Mouse (Mus musculus) heart, adult 2 months (tissue): ENCODE measurements around the gene Prkci. TPM values are rescaled to one million over a fixed set of nuclear protein-coding genes. Genes with fewer than 3 reads are reported as not detected.
A peak's percentile ranks its signal among the peaks of the same experiment; 100 is the strongest.

Experiments
- DNase-seq, 2 experiments: peaks; one replicate each; pipeline ENCODE4 v3.0.0; 2021
- H3K27ac ChIP-seq: fragments of 200-600 bp; 2 replicates; pipeline ENCODE4 v1.8.1; 2022
- H3K27me3 ChIP-seq: fragments of 200-500 bp; 2 replicates; pipeline ENCODE4 v1.6.1; 2012; ENCODE audit warnings: mild to moderate bottlenecking, low read length, inconsistent platforms, mixed read lengths; ENCODE audit not compliant: control insufficient read depth, insufficient read depth
- H3K36me3 ChIP-seq: fragments of 200-500 bp; 2 replicates; pipeline ENCODE4 v1.6.1; 2012; ENCODE audit warnings: low read length, inconsistent platforms; ENCODE audit not compliant: control insufficient read depth, insufficient read depth
- H3K4me1 ChIP-seq: fragments of 200-500 bp; 2 replicates; pipeline ENCODE4 v1.6.1; 2011; ENCODE audit warnings: low read length; ENCODE audit not compliant: control insufficient read depth, insufficient read depth
- H3K4me3 ChIP-seq: fragments of 200-600 bp; 2 replicates; pipeline ENCODE4 v1.8.1; 2022
- H3K79me2 ChIP-seq: fragments of 200-500 bp; replicated peaks from 2 replicates; pipeline ENCODE4 v1.6.1; 2012; ENCODE audit warnings: mild to moderate bottlenecking, inconsistent platforms, low read length, moderate library complexity, mixed read lengths; ENCODE audit not compliant: control insufficient read depth, insufficient read depth
- H3K9ac ChIP-seq: fragments of 200-500 bp; 2 replicates; pipeline ENCODE4 v1.6.1; 2012; ENCODE audit warnings: low read depth, mild to moderate bottlenecking, control low read depth, inconsistent platforms, low read length, mixed read lengths
- CTCF ChIP-seq: fragments of 200-600 bp; IDR thresholded peaks from 2 replicates; pipeline ENCODE4 v1.8.1; 2022; ENCODE audit warnings: antibody characterized with exemption, mild to moderate bottlenecking, moderate library complexity
- EP300 ChIP-seq: fragments of 200-500 bp; IDR thresholded peaks from 2 replicates; pipeline ENCODE4 v1.6.1; 2011; ENCODE audit warnings: low read depth, low read length, control low read depth; ENCODE audit not compliant: insufficient read depth
- POLR2A ChIP-seq: fragments of 200-500 bp; IDR thresholded peaks from 2 replicates; pipeline ENCODE4 v1.6.1; 2011; ENCODE audit warnings: mild to moderate bottlenecking, low read depth, low read length, control low read depth; ENCODE audit not compliant: insufficient read depth
- WGBS: fragments of 180-500 bp; shearing (Covaris S2); methylation state at CpG from one replicate; pipeline ENCODE4 v1.1.7; 2018; 5-methylcytosine and 5-hydroxymethylcytosine counted together
- intact Hi-C: fragments of 180-260 bp; cut with DNase I; formaldehyde crosslinking; loops from one replicate; pipeline ENCODE4 v1.15.1; 2025
- polyA plus RNA-seq: library from polyadenylated mRNA; depleted of rRNA; stranded (reverse); fragments of >200 nt; gene quantifications from 2 replicates; pipeline ENCODE4 v1.2.3, GENCODE M21; 2012
- total RNA-seq, 2 experiments: library from RNA; stranded (reverse); gene quantifications; 2 replicates each; pipeline ENCODE4 v1.2.3; 2021

Gene Prkci
- total and polyA plus RNA-seq, 3 experiments, result 6.4 to 13.7 (median 7.9) TPM

DNA sequence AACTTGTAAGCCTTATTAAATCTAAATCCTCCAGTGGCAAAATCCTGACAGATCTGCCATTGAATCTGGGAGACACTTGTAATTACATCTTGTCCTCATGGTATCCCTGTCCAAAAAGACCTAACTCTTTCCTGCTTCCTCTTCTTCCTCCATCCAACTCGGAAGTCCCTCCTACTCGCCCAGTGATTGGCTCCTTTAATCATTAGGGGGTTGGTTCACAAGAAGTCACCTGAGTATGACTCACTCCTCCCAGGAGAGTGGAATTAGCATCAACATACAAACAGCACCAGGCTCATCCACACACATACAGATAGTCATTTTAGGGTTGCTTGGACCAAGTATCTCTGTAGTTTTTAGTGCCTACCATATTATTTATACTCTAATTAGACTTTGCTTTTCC, 47.4 kb downstream of the Prkci start:
- Histone ChIP-seq H3K79me2 (no peaks in the 10 kb centered on the region), H3K4me1 (no peaks in the 10 kb centered on the region), H3K4me3 (no peak overlapping the region), H3K27ac (no peak overlapping the region), H3K27me3 (no peaks in the 10 kb centered on the region), H3K9ac (no peak overlapping the region), H3K36me3 (no peaks in the 10 kb centered on the region; the same call in 1 of the 2 replicates)
- DNase-seq, result no peak
- 93% methylated on average over 2 of the region's 2 CpGs for WGBS
- intact Hi-C loops, result no loop called here
- TF ChIP-seq POLR2A (no peak), EP300 (no peak), CTCF (no peak)

DNA sequence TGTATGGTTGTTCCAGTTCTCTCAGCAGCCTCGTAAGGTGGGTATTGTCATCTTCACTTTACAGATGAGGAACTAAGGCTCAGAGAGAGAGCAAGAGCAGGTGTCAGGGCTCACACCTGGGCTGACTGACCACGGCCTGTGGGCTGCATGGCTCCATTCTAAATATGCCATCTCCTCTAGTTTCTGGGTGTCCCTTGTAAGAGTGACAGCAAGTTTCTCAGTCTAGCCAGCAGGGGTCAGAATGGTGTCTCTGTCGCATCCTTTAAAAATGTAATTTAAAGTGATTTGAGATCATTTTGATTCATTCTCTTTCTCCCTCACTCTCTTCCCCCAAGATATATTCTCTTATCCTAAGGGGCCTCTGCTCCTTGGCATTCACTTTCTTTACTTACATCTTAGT, 51.7 kb downstream of the Prkci start:
- Histone ChIP-seq H3K79me2 (no peaks in the 10 kb centered on the region), H3K27ac (no peak overlapping the region), H3K36me3 (no peaks in the 10 kb centered on the region), H3K9ac (no peak overlapping the region), H3K4me3 (no peak overlapping the region), H3K4me1 (no peaks in the 10 kb centered on the region), H3K27me3 (no peaks in the 10 kb centered on the region)
- 69% methylated on average over 3 of the region's 3 CpGs for WGBS
- intact Hi-C loops, result loop anchor here (2.0 kb wide), 1 partner anchor 92 kb away; no protein-coding TSS in a partner anchor
- no peak for DNase-seq
- TF ChIP-seq CTCF (peak; percentile 66), EP300 (no peak), POLR2A (no peak)

DNA sequence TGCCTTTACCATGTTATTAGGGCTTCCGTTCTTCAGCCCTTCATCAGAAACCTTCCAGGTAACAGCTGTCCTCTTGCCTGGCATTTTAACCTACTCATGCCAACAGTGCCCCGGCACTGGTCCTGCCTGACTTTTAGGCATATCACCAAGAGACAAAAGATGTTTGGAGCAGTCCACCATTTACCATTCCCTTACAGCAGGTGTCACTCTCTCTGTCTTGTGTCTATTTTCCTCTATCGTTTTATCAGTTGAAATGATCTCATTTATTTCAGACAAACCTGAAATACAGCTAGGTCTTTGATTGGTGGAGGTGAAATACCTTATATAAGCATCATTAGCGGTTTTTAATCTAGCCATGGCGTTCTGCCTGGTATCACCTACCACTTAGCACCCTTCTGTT, 53.5 kb downstream of the Prkci start:
- no peaks in the 10 kb centered on the region for H3K27me3 ChIP-seq
- intact Hi-C loops, result no loop called here
- WGBS, result 80% methylated on average over 5 of the region's 5 CpGs
- DNase-seq, result no peak
- TF ChIP-seq EP300 (no peak), CTCF (0 out of 2 replicates have a peak, but pooled peaks have one; percentile 9)
- H3K4me1 ChIP-seq, result no peaks in the 10 kb centered on the region
- no peaks in the 10 kb centered on the region for H3K36me3 ChIP-seq
- no peak overlapping the region for H3K4me3 ChIP-seq
- no peak overlapping the region for H3K27ac ChIP-seq
- H3K79me2 ChIP-seq, result no peaks in the 10 kb centered on the region
- H3K9ac ChIP-seq, result no peak overlapping the region

DNA sequence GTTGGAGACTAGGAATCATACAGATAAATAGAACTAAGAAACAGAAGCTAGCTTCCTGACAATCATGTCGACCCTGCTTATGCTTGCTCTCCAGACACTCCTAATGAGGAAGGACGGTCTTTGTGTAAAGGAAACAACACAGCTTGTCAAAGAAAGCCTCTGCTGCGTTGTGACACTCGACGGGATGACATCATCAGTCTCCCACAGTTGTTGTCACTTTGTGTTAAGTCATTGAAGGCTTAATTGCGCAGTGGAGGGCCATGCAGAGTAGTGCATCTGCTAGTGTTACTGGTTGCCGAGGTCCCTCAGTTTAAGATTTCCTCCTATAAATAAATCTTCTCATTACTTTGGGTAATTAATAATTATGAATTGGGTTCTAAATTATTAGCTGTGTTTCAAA, 54.8 kb downstream of the Prkci start:
- no peak for DNase-seq
- Histone ChIP-seq H3K79me2 (no peaks in the 10 kb centered on the region), H3K36me3 (no peaks in the 10 kb centered on the region), H3K27me3 (no peaks in the 10 kb centered on the region), H3K9ac (no peak overlapping the region), H3K27ac (no peak overlapping the region), H3K4me3 (no peak overlapping the region), H3K4me1 (no peaks in the 10 kb centered on the region)
- TF ChIP-seq CTCF (no peak), EP300 (no peak), POLR2A (no peak)
- 56% methylated on average over 7 of the region's 7 CpGs for WGBS
- intact Hi-C loops, result no loop called here

DNA sequence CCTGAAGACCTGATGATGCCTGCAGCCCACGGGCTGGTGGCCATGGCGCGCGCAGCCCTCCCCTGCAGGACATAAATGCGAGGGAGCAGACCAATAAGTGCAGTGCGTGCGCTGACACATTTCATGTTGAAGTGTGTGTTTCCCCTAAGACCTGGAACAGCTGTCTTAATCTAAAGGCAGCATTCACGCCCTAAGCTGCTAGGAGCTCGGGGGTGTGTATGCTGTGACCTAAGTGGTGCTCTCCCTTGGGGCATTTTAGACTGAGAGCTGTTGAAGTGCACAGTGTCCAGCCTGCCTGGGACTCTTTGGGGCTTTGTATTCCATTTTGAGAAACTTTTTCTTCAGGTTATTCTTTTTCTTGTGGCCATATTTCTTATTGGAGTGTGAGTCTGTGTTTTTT, 56.2 kb downstream of the Prkci start:
- no peak overlapping the region for H3K9ac ChIP-seq
- DNase-seq, result no peak
- no peaks in the 10 kb centered on the region for H3K4me1 ChIP-seq
- WGBS, result 70% methylated on average over 9 of the region's 9 CpGs
- H3K36me3 ChIP-seq, result no peaks in the 10 kb centered on the region
- no peaks in the 10 kb centered on the region for H3K79me2 ChIP-seq
- TF ChIP-seq EP300 (no peak), CTCF (no peak), POLR2A (no peak)
- H3K4me3 ChIP-seq, result no peak overlapping the region
- intact Hi-C loops, result no loop called here
- no peaks in the 10 kb centered on the region for H3K27me3 ChIP-seq
- H3K27ac ChIP-seq, result no peak overlapping the region

DNA sequence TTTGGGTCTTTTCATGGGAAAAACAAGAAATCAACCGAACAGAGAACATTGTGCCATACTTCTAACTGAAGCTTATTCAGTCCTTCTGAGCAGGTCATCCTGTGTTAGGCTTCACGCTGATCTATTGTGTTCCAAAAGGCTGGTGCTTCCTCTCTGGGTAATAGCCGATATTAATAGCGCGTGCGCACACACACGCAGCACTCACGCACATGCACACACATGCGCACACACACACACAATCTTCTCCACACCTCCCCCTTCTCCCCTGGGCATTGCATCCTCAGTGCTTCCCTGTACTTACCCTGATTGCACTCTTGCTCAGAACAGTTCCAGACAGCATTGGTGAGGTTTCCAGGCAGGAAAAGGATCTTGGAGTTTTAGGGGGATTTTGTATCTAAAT, 57.6 kb downstream of the Prkci start:
- no peak overlapping the region for H3K9ac ChIP-seq
- no peaks in the 10 kb centered on the region for H3K27me3 ChIP-seq
- 73% methylated on average over 9 of the region's 9 CpGs for WGBS
- intact Hi-C loops, result no loop called here
- no peaks in the 10 kb centered on the region for H3K36me3 ChIP-seq
- TF ChIP-seq CTCF (no peak), EP300 (no peak), POLR2A (no peak)
- no peak overlapping the region for H3K27ac ChIP-seq
- no peak overlapping the region for H3K4me3 ChIP-seq
- no peaks in the 10 kb centered on the region for H3K79me2 ChIP-seq
- DNase-seq, result no peak
- no peaks in the 10 kb centered on the region for H3K4me1 ChIP-seq
